Mouse (Mus musculus) small intestine, adult 2 months (tissue): ENCODE measurements around the gene Pogk. TPM values are rescaled to one million over a fixed set of nuclear protein-coding genes. Genes with fewer than 3 reads are reported as not detected.

Experiments used
- H3K27ac ChIP-seq: fragments of 200-500 bp; 2 replicates; pipeline ENCODE4 v1.5.1; 2012; ENCODE audit warnings: low read depth, low read length, control low read depth, inconsistent platforms; ENCODE audit not compliant: insufficient read depth
- H3K27me3 ChIP-seq: fragments of 200-500 bp; 2 replicates; pipeline ENCODE4 v1.6.1; 2012; ENCODE audit warnings: mild to moderate bottlenecking, moderate library complexity, low read length, inconsistent platforms; ENCODE audit not compliant: control insufficient read depth, insufficient read depth
- H3K36me3 ChIP-seq: fragments of 200-500 bp; 2 replicates; pipeline ENCODE4 v1.6.1; 2012; ENCODE audit warnings: mild to moderate bottlenecking, low read length, control low read depth, inconsistent platforms; ENCODE audit not compliant: control insufficient read depth, insufficient read depth
- H3K4me1 ChIP-seq: fragments of 200-500 bp; 2 replicates; pipeline ENCODE4 v1.6.1; 2012; ENCODE audit warnings: low read length, inconsistent platforms, mixed read lengths; ENCODE audit not compliant: control insufficient read depth, insufficient read depth, insufficient read length
- H3K4me3 ChIP-seq: fragments of 200-500 bp; 2 replicates; pipeline ENCODE4 v1.5.1; 2012; ENCODE audit warnings: low read depth, mild to moderate bottlenecking, control low read depth, inconsistent platforms, low read length, moderate library complexity
- CTCF ChIP-seq: fragments of 200-500 bp; IDR thresholded peaks from 2 replicates; pipeline ENCODE4 v1.5.1; 2012; ENCODE audit warnings: low read depth, mild to moderate bottlenecking, control low read depth, inconsistent platforms, low read length, moderate library complexity, mixed read lengths; ENCODE audit not compliant: insufficient replicate concordance, insufficient read length; ENCODE audit errors: extremely low read depth
- POLR2A ChIP-seq: fragments of 200-500 bp; IDR thresholded peaks from 2 replicates; pipeline ENCODE4 v1.6.1; 2012; ENCODE audit warnings: low read depth, mild to moderate bottlenecking, control low read depth, inconsistent platforms, low read length, moderate library complexity
- WGBS: fragments of 180-500 bp; shearing (Covaris S2); methylation state at CpG from one replicate; pipeline ENCODE4 v1.1.7; 2018; 5-methylcytosine and 5-hydroxymethylcytosine counted together
- polyA plus RNA-seq: library from polyadenylated mRNA; depleted of rRNA; stranded (reverse); fragments of >200 nt; gene quantifications from 2 replicates; pipeline ENCODE4 v1.2.3, GENCODE M21; 2012

The Pogk gene
- polyA plus RNA-seq, 1 experiment = 1.7 TPM

GRCm38 (mm10) chr1:166379630-166380231, 29.9 kb downstream of the Pogk start:
- WGBS = under 1% methylated on average over 41 of the region's 41 CpGs
- Histone ChIP-seq H3K27me3 (no peaks in the 10 kb centered on the region), H3K27ac (peak overlapping the region; percentile 73), H3K36me3 (peaks cover 14% of the 10 kb centered on the region), H3K4me3 (peak overlapping the region; percentile 79), H3K4me1 (peaks cover 2% of the 10 kb centered on the region; the same call in 1 of the 2 replicates)
- TF ChIP-seq POLR2A (no peak), CTCF (no peak)

- under 1% methylated on average over 81 of the region's 81 CpGs for WGBS
These were observed 30.5 kb downstream of the Pogk start, which contains the start of gene Tada1 for GRCm38 (mm10) chr1:166379013-166379629. Gene Tada1 (plus strand): TSS chr1:166379097.

GRCm38 (mm10) chr1:166378431-166379012, 31.1 kb downstream of the Pogk start:
- no peak for TF ChIP-seq CTCF
- TF ChIP-seq POLR2A = no peak
- H3K4me3 ChIP-seq = peak overlapping the region; percentile 79
- no peaks in the 10 kb centered on the region for H3K27me3 ChIP-seq
- peaks cover 2% of the 10 kb centered on the region; the same call in 1 of the 2 replicates for H3K4me1 ChIP-seq
- peak overlapping the region; percentile 53 for H3K27ac ChIP-seq
- 4% methylated on average over 21 of the region's 21 CpGs for whole genome bisulfite sequencing
- H3K36me3 ChIP-seq = peaks cover 10% of the 10 kb centered on the region

More at GRCm38 (mm10) chr1:166379013-166379629, 30.5 kb downstream of the Pogk start, which contains the start of gene Tada1:
- Histone ChIP-seq H3K36me3 (peaks cover 13% of the 10 kb centered on the region), H3K27ac (peak within 1 kb of the TSS; percentile 73), H3K27me3 (no peaks in the 10 kb centered on the region), H3K4me3 (peak within 1 kb of the TSS; percentile 79), H3K4me1 (peaks cover 2% of the 10 kb centered on the region; the same call in 1 of the 2 replicates)
- TF ChIP-seq POLR2A = peak; percentile 78; the same call in 1 of the 2 replicates
- TF ChIP-seq CTCF = no peak

GRCm38 (mm10) chr1:166377171-166377570, 32.5 kb downstream of the Pogk start:
- no peaks in the 10 kb centered on the region for H3K27me3 ChIP-seq
- no peak for TF ChIP-seq CTCF
- no peak for TF ChIP-seq POLR2A
- H3K27ac ChIP-seq = no peak overlapping the region
- H3K4me1 ChIP-seq = peaks cover 2% of the 10 kb centered on the region; the same call in 1 of the 2 replicates
- 82% methylated on average over 6 of the region's 6 CpGs for WGBS
- no peaks in the 10 kb centered on the region; the same call in 1 of the 2 replicates for H3K36me3 ChIP-seq
- H3K4me3 ChIP-seq = no peak overlapping the region

- Histone ChIP-seq H3K4me3 (no peak overlapping the region), H3K27me3 (no peaks in the 10 kb centered on the region), H3K27ac (no peak overlapping the region), H3K4me1 (peaks cover 4% of the 10 kb centered on the region; the same call in 1 of the 2 replicates), H3K36me3 (no peaks in the 10 kb centered on the region)
- TF ChIP-seq CTCF (no peak), POLR2A (no peak)
These were observed 46.5 kb downstream of the Pogk start for GRCm38 (mm10) chr1:166363122-166363521.

- Histone ChIP-seq H3K36me3 (no peaks in the 10 kb centered on the region), H3K27me3 (no peaks in the 10 kb centered on the region), H3K4me1 (peaks cover 4% of the 10 kb centered on the region; the same call in 1 of the 2 replicates), H3K27ac (no peak overlapping the region), H3K4me3 (no peak overlapping the region)
- TF ChIP-seq POLR2A (no peak), CTCF (no peak)
- WGBS = 74% methylated on average over 3 of the region's 3 CpGs
These were observed 47.0 kb downstream of the Pogk start for GRCm38 (mm10) chr1:166362659-166363058.

GRCm38 (mm10) chr1:166361842-166362241, 47.8 kb downstream of the Pogk start:
- Histone ChIP-seq H3K36me3 (no peaks in the 10 kb centered on the region), H3K27me3 (no peaks in the 10 kb centered on the region), H3K27ac (no peak overlapping the region), H3K4me3 (no peak overlapping the region), H3K4me1 (peaks cover 4% of the 10 kb centered on the region; the same call in 1 of the 2 replicates)
- TF ChIP-seq POLR2A = no peak
- TF ChIP-seq CTCF = no peak
- WGBS = 42% methylated on average over 3 of the region's 3 CpGs

- H3K36me3 ChIP-seq = no peaks in the 10 kb centered on the region
- no peak overlapping the region for H3K4me3 ChIP-seq
- peaks cover 4% of the 10 kb centered on the region; the same call in 1 of the 2 replicates for H3K4me1 ChIP-seq
- no peak overlapping the region for H3K27ac ChIP-seq
- no peaks in the 10 kb centered on the region for H3K27me3 ChIP-seq
- no peak for TF ChIP-seq POLR2A
- TF ChIP-seq CTCF = no peak
- 56% methylated on average over 5 of the region's 5 CpGs for WGBS
These were observed 48.8 kb downstream of the Pogk start for GRCm38 (mm10) chr1:166360896-166361295.
